Mouse (Mus musculus) CD4-positive naive resting alpha-beta T cell, adult 76 days (primary cell): Measurements from ENCODE around the gene Tgfbr1. TPM values are rescaled to one million over a fixed set of nuclear protein-coding genes. Genes with fewer than 3 reads are reported as not detected.

Experiments
- total RNA-seq: library from RNA; stranded (reverse); gene quantifications from one replicate; pipeline ENCODE4 v1.2.4, GENCODE M21; 2023

The Tgfbr1 gene
- total RNA-seq, result 26.5 TPM

DNA sequence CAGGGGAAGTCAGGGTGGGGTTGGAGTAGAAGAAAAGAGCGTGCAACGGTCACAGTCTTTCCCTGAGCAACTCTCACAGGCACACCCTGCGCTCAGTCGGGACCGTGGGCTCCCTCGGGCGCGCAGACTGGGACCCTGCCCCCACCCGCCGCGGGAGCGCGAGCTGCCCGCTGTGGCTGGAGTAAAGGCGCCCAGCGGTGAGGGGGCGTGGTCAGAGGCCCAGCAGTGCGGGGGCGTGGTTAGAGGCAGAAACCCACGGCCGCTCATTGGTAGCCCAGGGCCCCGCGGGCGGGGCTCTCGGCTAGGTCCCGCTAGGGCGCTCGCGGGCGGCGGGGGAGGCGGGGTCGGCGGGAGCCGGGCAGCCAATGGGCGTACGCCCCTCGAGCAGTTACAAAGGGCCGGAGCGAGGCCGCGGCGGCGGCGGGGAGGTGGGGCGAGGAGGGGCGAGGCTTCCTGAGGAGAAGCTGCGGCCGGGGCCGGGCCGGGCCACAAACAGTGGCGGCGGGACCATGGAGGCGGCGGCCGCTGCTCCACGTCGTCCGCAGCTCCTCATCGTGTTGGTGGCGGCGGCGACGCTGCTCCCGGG is at the start of gene Tgfbr1:
TSS of gene Tgfbr1 (plus strand) at position 420 of the 586 bp plus-strand sequence.

Other genes starting within 250 kb of the Tgfbr1 start
- gene Col15a1, start 145.1 kb upstream of the Tgfbr1 start, total RNA-seq, result 0.91 TPM
- gene Alg2, start 121.1 kb downstream of the Tgfbr1 start, total RNA-seq, result 14.6 TPM
- gene Sec61b, start 121.4 kb downstream of the Tgfbr1 start, total RNA-seq, result 70.4 TPM